Comparison of ENCODE assay signal across 13 mouse cellular contexts in genomic region chr2:158191098-158191497, GRCm38 (mm10). TPM values are rescaled to one million over a fixed set of nuclear protein-coding genes. Genes with fewer than 3 reads are reported as not detected.
A peak's percentile ranks its signal among the peaks of the same experiment; 100 is the strongest.
DNase-seq lines count a peak whose midpoint lies in the region; ATAC-seq and TF ChIP-seq lines count a peak whose summit lies in the region.
"Had no signal": no experiment of that assay in that cellular context is flagged by ENCODE, and none has a peak within 500 bp of the region (broad histone marks: within the 10 kb centered on the region; RNA-seq: fewer than 3 reads in every experiment).

No protein-coding gene starts in this region.

- H3K27me3 ChIP-seq in heart, embryonic 14.5 days (ENCODE audit: control insufficient read depth, insufficient read depth, low read length) = no peaks in the 10 kb centered on the region
- no peaks in the 10 kb centered on the region for H3K27me3 ChIP-seq in lung, embryonic 14.5 days (ENCODE audit: insufficient read depth, low read length)
- no peaks in the 10 kb centered on the region for H3K27me3 ChIP-seq in midbrain, embryonic 15.5 days (replicated peaks)
- H3K27me3 ChIP-seq: neural tube, embryonic 13.5 days; Patski had no signal

- TF ChIP-seq CTCF in lung, embryonic 14.5 days (IDR thresholded peaks at IDR 0.05; ENCODE audit: low read depth) = no peak

- H3K4me1 ChIP-seq in heart, embryonic 14.5 days (ENCODE audit: control insufficient read depth in 2 of 2, insufficient read depth in 2 of 2, low read length in 2 of 2) = peaks cover 2 to 7% of the 10 kb centered on the region in 2 experiments; a peak in 2 of 4 replicates
- H3K4me1 ChIP-seq in lung, embryonic 14.5 days (ENCODE audit: insufficient read depth) = peaks cover 4% of the 10 kb centered on the region; the same call in 1 of the 2 replicates
- H3K4me1 ChIP-seq in midbrain, embryonic 15.5 days = peaks cover 26% of the 10 kb centered on the region

- no peak overlapping the region for H3K9ac ChIP-seq in heart, embryonic 14.5 days (ENCODE audit: low read length)
- H3K9ac ChIP-seq in lung, embryonic 14.5 days = no peak overlapping the region
- H3K9ac ChIP-seq in midbrain, embryonic 15.5 days = no peak overlapping the region
- H3K9ac ChIP-seq: liver, embryonic 14.5 days; neural tube, embryonic 13.5 days had no signal

- DNase-seq in retina, postnatal 1 day = peak; percentile 58
- DNase-seq in retina, embryonic 14.5 days (ENCODE audit: low spot score) = no peak
- peak; percentile 82 for DNase-seq in lung, embryonic 14.5 days
- DNase-seq in embryo, embryonic 11 days = no peak
- no peak for DNase-seq in thymus, postnatal 4 days
- DNase-seq: cerebellum, adult 11-12 months; thymus, adult 18-20 months had no signal

- H3K27ac ChIP-seq in heart, embryonic 14.5 days (replicated peaks in 1 of 2; ENCODE audit: control insufficient read depth in 1 of 2, insufficient read depth in 1 of 2, low read depth in 2 of 2, low read length in 2 of 2) = no peak overlapping the region
- no peak overlapping the region for H3K27ac ChIP-seq in lung, embryonic 14.5 days (ENCODE audit: low read depth)
- no peak overlapping the region for H3K27ac ChIP-seq in midbrain, embryonic 15.5 days
- H3K27ac ChIP-seq: liver, embryonic 14.5 days; neural tube, embryonic 13.5 days had no signal

- 40% methylated on average over 7 of the region's 7 CpGs for WGBS in heart, embryonic 14.5 days
- 50% methylated on average over 7 of the region's 7 CpGs for WGBS in lung, embryonic 14.5 days
- WGBS in midbrain, embryonic 15.5 days = 68% methylated on average over 7 of the region's 7 CpGs

- H3K4me2 ChIP-seq in heart, embryonic 14.5 days (ENCODE audit: low read length) = no peak overlapping the region
- no peak overlapping the region for H3K4me2 ChIP-seq in lung, embryonic 14.5 days
- no peak overlapping the region for H3K4me2 ChIP-seq in midbrain, embryonic 15.5 days
- H3K4me2 ChIP-seq: neural tube, embryonic 13.5 days had no signal

- H3K4me3 ChIP-seq in heart, embryonic 14.5 days (ENCODE audit: control insufficient read depth in 1 of 2, insufficient read depth in 1 of 2, low read depth in 1 of 2, low read length in 2 of 2) = no peak overlapping the region
- H3K4me3 ChIP-seq in lung, embryonic 14.5 days (ENCODE audit: low read depth, low read length) = no peak overlapping the region
- no peak overlapping the region for H3K4me3 ChIP-seq in midbrain, embryonic 15.5 days
- H3K4me3 ChIP-seq: neural tube, embryonic 13.5 days had no signal

- H3K9me3 ChIP-seq in heart, embryonic 14.5 days (ENCODE audit: control insufficient read depth, low read length) = no peaks in the 10 kb centered on the region
- H3K9me3 ChIP-seq in lung, embryonic 14.5 days (ENCODE audit: low read depth, low read length) = no peaks in the 10 kb centered on the region
- no peaks in the 10 kb centered on the region for H3K9me3 ChIP-seq in midbrain, embryonic 15.5 days
- H3K9me3 ChIP-seq: neural tube, embryonic 13.5 days had no signal

- peak; percentile 36; the same call in 1 of the 2 replicates for ATAC-seq in heart, embryonic 14.5 days (ENCODE audit: insufficient number of reproducible peaks, insufficient read depth, low FRiP score, low read depth)
- ATAC-seq in lung, embryonic 14.5 days (ENCODE audit: insufficient read depth) = peak; percentile 81
- ATAC-seq in midbrain, embryonic 15.5 days (replicated peaks) = no peak
- ATAC-seq: inflammation-experienced regulatory T-cells, adult 6 months; Patski had no signal

- no peaks in the 10 kb centered on the region for H3K36me3 ChIP-seq in heart, embryonic 14.5 days (ENCODE audit: control insufficient read depth, insufficient read depth, low read length)
- H3K36me3 ChIP-seq in lung, embryonic 14.5 days (ENCODE audit: insufficient read depth) = no peaks in the 10 kb centered on the region
- H3K36me3 ChIP-seq in midbrain, embryonic 15.5 days (replicated peaks) = no peaks in the 10 kb centered on the region
- H3K36me3 ChIP-seq: neural tube, embryonic 13.5 days had no signal

RNA-seq across cellular contexts. Expression of gene D630003M21Rik, which starts 37.9 kb away (rescaled TPM):
- 1.2 and 1.3 TPM in 2 replicates for polyA plus RNA-seq in heart, embryonic 14.5 days (2014; fragmentation: Nextera tagmentation; extraction: Ambion mirVana)
- polyA plus RNA-seq in lung, embryonic 14.5 days (2014; fragmentation: Nextera tagmentation; extraction: Ambion mirVana) = 6.4 and 9.1 TPM in 2 replicates
- polyA plus RNA-seq in midbrain, embryonic 15.5 days (2015; fragmentation: Nextera tagmentation; extraction: Ambion mirVana) = 1.6 TPM in 2 replicates
- polyA plus RNA-seq: inflammation-experienced regulatory T-cells, adult 6 months had no signal

RNA-seq across cellular contexts. Expression of gene Tgm2, which starts 44.9 kb away (rescaled TPM):
- polyA plus RNA-seq in heart, embryonic 14.5 days (2014; fragmentation: Nextera tagmentation; extraction: Ambion mirVana) = 140 and 160 TPM in 2 replicates
- polyA plus RNA-seq in lung, embryonic 14.5 days (2014; fragmentation: Nextera tagmentation; extraction: Ambion mirVana) = 40.8 and 41.7 TPM in 2 replicates
- 10.1 and 12.4 TPM in 2 replicates for polyA plus RNA-seq in midbrain, embryonic 15.5 days (2015; fragmentation: Nextera tagmentation; extraction: Ambion mirVana)

Comparison
In these comparisons a context has a peak if more than half of its experiments do, and no peak if none do; other contexts are left out.
1. DNase-seq: peak in retina, postnatal 1 day (single experiment) and lung, embryonic 14.5 days (single experiment); none in retina, embryonic 14.5 days (single experiment), embryo, embryonic 11 days (single experiment) and thymus, postnatal 4 days (single experiment).